Mouse (Mus musculus) MN1 (cell line): Measurements from ENCODE around the gene Lrmda.

Source experiments
- DNase-seq: peaks from one replicate; pipeline ENCODE4 v3.0.0-alpha.2; 2016; ENCODE audit warnings: low spot score

Lrmda gene

DNA sequence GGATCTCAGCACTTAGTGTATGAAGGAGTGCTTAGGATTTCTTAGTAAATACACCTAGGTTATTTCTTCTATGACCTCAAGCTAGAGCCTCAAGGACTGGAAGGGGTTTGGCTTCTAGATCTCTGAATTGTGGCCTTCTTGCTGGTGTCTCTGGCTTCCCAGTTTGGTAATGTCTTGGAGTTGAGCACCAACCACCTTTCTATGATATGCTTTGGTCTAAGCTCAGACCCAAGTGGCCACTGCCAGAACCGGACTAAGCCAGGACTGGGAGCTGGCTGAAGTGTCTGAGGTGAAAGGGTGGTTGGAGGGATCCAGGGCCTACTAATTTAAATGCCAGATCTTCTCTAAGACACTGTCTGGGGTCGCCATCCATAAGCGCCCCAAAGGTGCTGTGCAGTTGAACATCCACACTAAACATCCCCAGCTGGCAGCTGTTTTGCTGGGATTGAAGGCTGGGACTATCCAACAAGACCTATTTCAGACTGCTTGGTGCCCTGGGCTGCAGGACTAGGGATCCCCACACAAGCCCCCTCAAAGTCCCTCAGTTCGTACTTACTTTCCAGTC is 27.1 kb upstream of the Lrmda start:
- DNase-seq, result no peak

DNA sequence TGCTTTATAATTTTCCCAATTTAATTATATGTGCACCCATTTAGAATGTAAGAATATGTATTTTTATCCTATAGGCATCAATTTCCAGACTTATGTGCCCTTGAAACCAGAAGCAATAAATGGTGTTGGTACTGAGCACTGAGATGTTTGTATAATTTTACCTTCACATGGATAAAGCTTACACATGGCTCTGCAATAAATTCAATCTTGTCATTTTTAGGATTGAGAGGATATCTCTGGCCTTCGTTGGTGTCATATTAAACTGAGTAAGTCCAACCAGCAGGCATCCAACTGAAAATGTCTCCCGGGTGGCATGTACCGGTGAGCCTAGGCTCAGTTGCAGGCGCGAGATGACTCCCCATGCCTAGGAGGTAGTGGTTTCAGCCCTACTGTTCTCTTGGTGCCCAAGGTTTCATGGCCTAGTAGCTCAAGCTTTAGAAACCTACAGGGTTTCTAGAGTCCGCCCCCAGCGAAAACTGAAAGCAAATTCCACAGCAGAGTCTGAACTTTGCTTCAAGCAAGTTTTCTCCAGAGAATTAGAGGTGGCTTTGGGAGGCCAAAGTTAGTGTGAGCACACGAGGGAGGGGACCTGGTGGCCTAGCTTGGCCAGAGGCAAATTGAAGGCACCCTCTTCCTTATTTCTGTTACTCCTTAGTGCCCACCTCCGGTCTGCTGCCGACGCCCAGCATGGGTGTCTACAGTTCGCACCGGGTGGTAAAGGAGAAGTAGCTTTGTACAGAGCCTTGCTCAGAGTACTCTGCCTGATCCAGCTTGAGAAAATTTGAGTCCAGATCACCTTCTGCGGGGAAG is 26.1 kb upstream of the Lrmda start:
- no peak for DNase-seq

DNA sequence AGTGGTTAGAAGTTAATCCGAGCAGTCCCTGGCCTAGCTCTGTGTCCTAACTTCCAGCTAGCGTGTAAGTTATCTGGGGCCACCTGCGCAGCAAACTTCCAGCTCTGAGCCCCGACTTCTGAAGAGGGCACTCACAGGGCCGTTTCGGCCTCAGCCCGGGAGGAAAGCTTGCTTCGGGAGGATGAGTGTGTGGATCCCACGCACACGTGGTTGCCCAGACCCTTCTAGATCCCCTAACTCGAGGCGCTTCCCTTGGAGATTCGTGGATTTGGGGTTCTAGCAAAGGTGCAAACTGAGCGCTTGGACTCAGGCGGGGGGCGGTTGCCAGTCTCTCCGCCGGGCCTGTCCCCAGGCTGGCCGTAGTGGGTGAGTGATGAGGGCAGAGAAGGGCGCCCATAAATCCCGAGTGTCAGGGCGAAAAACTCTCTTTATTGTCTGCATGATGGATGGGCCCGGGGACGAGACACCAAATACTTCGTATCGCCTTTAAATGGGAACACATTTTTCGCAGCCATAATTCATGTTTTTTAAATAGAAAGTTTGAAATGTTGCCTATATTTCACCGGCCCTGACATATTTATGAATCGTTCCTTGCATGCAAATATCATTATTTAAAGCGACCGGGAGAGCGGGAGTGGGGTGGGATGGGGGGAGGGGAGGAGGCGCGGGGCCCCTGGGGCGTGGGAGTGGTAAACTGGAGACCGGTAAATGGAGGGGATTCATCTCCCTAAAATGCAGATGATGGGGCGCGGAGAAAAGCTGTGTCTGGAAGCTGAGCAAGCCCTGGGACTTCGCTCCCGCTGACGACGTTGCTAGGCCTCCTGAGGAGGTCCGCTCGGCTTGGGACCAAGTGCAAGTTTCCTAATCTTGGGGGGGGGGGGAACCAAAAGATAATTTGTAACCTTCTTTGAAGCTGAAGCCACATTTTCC is 25.2 kb upstream of the Lrmda start:
- DNase-seq, result no peak

DNA sequence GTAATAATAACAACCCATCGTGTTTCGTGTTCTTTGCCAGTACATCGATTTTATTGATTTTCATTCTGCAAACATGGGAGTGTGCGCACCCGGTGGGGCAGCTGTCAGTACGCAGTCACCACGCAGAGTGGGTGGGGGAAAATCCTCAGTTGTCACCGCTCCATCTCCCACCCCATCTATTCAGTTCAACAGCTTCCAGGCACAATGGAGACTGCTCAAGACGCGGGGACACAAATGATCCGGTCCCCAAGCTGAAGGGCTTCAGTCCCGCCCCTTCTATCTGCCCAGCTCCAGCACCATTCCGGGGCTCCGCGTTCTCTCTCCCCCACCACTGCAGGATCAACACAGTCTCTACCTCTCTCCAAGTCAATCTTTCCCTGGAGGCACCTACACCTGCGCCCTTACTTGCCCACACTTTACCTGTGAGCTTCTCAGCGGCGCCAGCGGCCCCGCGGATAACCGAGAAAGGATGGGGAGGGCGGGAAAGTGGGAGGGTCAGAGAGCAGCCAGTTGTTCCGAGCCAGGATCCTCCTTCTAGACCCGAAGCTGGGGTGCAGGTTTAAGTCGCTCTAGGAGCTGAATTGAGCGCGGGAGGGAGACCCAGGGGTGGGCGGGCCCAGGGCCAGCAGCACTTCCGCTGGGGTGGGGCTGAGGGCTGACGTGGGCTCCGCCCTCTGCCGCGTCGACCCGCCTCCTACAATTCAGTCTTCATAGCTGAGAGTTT is 24.3 kb upstream of the Lrmda start:
- DNase-seq, result no peak

DNA sequence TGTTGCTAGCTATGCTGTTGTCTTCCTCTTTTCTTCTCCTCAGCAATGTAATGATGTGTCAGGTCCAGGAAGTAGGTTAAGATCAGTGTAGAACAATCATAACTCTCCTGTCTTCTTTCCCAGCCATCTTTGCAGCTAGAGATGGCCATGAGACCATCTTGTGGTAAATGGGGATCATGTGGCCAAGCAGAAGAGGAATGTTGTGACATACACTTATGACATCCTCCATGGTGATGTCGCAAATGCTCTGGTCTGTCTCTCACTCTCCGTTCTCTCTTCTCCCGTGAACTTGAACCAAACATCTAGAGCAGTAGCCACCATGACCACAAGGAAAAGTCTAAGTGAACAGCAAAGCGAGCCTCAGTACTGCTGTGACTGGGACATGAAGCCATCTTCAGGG is 19.9 kb upstream of the Lrmda start:
- no peak for DNase-seq

DNA sequence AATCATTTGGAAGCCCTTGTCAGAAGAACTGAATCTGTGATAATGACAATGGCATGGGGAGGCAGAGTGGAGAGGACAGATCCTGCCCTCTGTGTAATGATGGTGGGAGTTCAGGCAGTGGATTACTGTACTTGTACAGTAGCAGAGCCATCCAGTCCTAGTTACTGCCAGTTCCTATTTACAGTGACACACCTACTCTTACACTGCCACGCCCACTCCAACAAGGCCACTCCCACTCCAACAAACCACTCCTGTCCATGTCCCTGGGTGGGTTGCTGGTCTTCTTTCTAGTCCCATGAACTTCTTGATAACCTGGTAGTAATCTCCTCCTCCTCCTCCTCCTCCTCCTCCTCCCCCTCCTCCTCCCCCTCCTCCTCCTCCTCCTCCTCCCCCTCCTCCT is 16.3 kb upstream of the Lrmda start:
- no peak for DNase-seq

DNA sequence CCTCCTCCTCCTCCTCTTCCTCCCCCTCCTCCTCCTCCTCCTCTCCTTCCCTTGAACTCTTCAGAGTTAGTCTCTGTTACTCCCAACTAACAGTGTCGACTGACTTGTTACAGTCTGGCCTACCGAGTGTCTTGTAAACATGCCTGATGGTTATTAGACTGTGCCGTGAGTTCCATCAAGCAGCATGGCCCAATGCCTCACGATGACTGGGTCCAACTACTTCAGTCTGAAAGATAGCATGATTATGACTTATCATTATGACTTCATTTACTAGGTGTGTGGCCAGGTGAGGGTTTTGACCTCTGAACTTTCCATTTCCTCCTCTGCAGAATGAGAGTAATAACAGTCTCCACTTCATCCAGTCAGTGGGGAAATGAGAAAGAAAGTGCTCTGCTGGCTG is 15.9 kb upstream of the Lrmda start:
- no peak for DNase-seq

DNA sequence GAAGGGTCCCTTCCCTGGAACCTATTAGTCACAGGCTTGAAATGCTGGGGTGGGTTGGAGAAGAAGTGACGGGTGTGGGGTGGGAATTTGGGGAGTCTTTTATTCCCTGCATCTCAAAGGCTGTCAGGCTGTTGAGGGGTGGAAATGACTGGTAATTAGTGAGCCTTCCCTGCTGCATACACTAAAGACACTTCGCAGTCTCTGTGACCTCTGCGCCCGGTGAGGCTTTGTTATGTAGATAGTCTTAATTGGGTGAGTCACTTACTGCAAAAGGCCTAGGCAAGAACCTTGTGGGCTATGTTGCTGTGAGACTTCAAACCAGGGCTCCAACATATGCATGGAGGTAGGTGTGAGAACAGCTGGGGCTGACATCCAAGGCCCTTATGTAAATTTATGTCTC is 14.6 kb upstream of the Lrmda start:
- DNase-seq, result no peak

DNA sequence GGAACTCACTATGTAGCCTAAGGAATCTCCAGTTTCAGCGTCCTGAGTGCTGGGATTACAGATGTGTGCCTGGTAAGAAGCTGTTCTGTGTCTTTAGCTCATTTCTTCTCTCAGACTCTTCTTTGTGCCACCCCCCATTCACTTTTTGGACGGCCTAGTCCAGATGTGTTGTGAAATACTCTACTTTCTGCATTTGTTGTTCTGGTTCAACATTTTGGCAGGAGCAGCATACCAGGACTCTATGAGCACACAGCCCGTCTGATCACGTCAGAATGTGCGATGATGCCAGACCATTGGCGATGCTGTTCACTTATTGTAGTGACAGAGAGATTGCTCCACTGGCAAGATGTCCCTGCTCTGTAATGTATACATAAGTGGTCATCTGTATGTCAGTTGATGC is 12.5 kb upstream of the Lrmda start:
- DNase-seq, result no peak

DNA sequence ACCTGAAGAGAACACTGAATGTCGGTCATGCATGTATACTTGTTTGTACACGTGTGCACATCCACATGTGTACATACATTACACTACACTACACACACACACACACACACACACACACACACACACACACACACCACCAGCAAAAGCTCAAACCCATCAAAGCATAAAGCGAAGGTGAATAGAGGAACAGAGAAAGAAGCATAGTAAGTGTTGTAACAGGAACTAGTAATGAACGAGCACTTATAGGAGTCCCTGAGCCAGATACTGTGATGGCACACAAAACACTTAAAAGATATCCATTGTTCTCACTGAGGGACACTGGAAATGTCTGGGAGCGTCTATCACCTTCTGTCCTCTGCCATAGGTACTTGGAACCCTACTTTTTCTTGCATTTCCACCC is 5.2 kb upstream of the Lrmda start:
- no peak for DNase-seq

DNA sequence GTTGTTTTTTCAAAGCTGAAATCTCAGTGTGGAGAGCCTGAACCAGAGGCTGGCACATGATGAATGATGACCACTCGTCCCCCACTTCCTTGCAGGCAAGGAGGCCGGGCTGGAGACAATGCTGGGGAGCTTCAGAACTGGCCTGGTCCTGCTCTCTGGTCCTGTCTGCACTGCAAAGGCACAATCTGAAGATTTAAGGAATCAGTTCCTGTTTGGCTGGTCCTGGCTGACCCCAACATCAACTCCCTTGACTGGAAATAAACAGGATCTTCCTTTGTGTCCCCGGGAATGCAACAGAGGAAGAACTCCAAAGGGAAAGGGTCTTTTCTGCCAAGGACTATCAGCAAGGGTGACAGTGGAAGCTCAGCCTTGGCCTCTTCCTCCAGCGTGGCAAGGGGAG is 4.7 kb upstream of the Lrmda start:
- DNase-seq, result no peak

DNA sequence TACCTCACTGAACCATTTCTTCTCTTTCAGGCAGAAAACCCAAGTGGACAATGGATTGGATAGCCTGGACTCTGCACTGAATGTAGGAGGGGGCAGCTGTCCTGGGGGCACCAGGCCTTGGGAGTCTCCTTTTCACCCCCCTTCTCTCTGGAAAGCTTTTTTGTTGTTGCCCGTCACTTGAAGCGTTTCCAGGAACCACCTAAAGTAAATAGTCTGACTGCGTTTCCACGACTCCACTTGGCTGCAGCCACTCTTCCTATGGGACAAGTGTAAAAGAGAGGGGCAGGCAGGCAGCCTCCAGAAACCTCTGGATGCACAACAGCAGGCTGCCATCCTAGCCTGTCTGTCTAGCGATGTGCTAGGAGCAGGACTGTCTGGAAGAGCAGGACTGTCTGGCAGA is 2.5 kb upstream of the Lrmda start:
- no peak for DNase-seq

DNA sequence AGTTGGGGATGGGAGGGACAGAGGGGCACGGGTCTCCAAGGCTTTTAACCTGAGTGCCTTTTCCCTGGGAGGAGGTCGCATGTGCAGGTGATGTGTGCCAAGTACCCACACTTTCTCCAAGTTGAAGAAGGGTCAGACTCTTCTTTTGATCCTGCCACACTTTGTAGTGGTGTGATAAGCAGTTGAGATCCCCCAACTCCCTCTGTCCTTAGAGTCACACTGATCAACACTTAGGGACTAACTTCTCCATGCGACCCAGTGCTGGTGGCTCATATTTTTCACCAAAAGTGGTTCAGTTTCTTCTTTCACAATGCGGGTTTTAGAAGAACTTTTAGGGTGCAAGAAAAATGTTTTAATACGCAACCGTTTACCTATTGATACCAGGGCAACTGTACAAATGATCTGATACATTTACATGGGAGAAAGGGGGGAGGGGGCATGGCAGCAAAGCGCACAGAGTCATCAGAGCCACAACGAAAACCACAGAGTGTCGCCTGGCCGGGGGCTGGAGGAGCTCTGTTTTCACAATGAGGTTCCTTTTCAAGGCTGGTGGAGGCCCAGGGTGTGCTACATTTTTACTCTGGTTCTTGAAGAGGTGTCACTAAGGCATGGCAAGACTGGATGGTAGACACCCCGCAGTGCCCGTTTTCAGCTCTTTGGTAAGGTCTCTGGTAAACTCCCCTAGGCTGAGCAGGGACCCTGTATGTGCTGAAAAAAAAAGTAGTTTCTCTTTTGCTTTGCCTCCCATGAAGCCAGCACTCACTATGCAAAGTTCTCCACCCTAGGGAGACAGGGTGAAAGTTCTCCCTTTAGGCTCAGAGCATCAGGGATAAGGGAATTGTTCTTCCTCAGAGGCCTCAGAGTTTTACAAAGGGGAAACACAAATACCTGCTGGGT is 685 bp downstream of the Lrmda start:
- no peak for DNase-seq

DNA sequence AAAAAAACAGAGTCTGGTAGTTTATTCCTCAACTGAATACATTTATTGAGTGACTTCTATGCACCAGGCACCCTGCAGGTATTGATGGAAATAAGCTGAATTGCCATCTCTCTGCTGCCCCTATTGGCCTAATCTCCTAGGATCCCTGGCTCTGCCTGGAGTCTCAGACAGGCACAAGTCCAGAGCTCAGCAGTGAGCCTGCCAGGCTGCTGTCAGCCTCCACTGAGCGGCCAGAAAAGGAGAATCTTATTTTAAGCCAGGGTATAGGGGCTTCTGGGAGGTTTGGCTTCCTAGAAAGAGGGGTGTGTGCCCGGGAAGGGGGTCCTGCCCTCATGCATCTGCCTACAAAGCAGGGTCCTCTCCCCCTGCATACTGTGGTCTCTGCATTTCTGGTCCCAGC is 1.4 kb downstream of the Lrmda start:
- peak; percentile 44 for DNase-seq

DNA sequence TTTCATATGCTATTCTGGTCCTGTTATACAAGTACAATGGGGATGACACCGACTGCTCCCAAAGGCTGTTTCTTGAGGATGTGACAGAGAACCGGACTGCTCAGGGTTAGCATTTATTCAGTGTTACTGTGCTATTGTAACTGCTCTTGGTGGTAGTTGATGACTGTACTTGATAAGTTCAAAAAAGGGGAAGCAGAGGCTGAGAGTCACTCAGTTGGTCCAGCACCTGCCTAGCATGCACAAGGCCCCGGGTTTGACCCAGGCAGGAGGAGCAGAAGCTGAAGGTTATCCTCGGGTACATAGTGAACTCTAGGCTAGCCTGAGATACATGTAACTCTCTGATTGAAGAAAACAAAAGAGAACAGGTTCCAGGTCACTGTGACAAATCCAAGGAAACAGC is 4.0 kb downstream of the Lrmda start:
- DNase-seq, result no peak

DNA sequence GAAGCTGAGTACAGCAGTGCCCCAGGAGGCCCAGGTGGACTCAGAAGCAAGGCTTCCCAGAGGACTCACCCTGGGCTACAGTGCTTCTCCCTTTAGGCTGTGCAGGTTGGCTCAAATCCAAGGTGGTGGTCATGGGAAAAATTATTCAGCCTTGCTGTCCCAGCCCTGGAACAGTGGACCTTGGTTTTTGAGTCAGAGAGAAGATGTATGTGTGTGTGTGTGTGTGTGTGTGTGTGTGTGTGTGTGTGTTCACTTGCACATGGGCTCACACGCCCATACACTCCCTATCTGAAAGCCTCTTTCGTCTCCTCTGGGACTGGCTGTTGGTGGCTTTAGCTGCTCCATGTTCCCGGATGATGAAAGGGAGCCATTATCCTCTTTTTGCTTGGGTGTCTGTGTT is 16.4 kb downstream of the Lrmda start:
- peak; percentile 58 for DNase-seq

DNA sequence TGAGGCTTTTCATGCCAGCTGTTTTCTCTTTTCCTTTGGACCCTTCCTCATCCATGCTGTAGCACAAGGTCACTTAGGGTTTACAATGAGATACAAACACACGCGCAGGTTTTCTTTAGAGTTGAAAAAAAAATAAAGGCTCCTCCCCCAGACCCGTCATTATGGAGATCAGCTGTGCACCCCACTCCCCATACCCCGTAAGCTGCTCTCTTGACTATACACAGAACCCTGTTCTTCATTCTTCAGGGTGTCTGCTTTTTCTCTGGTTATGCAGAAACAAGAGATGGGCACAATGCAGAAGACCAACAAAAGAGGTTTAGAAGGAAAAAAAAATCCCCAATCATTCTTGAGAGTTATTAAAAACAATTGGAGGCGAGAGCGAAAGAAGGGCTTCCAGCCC is 16.8 kb downstream of the Lrmda start:
- no peak for DNase-seq

DNA sequence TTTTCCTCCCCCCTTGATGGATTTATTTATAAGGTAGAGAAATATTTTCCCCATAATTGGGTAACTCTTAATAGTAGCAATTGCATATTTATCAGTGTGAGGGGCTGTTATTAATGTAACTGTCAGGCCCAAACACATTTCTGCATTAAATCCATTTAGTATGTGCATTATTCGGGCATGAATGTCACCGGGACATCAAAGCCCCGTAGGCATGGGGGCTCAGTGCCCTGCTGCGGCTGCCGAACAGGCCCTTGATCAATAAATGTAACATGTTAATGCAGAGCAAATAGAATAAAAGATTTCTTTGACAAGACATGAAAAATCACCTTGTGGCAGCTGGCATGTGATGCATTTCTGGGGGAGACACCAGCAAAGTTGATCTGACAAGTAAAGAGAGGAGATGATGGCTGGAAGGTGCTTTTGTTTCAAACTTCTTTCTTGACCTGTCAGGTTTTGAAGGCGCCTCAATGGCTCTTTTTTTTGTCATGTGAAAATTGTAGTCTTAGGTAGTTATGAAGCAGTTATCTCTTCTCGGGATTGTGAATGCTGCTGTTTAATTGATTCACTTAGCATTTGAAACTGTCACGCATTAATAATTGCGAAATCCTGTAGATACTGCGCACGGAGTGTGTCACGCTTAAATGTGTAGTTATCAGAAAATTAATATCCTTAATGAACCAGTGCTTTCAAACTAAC is 17.4 kb downstream of the Lrmda start:
- DNase-seq, result no peak

DNA sequence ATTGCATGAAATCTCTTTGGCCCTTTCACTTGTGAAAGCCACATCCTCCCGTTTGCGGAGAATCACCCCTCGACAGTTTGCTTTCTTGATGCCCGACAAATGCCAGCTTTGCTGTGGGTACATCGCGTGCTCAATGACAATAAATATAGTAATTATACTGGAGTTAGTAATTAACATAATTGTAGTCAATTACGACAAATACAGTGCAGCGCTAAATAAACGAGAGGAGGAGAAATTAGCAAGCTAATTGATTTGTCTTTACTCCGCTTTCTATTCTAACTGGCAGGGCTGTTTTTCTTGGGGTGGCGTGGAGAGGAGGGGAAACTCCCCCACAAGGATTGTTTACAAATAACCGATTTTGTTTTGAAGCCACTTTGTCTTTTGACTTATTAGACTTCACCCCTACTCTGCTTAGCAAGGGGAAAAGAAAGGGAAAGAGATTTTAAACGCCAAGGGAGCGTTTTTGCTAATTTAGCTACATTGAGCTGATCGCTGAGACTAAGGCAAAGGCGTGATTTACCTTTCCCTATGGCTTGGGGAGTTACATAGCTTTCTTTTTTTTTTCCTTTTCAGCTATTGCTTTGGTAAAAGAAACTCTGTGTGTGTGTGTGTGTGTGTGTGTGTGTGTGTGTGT is 18.1 kb downstream of the Lrmda start:
- DNase-seq, result no peak

DNA sequence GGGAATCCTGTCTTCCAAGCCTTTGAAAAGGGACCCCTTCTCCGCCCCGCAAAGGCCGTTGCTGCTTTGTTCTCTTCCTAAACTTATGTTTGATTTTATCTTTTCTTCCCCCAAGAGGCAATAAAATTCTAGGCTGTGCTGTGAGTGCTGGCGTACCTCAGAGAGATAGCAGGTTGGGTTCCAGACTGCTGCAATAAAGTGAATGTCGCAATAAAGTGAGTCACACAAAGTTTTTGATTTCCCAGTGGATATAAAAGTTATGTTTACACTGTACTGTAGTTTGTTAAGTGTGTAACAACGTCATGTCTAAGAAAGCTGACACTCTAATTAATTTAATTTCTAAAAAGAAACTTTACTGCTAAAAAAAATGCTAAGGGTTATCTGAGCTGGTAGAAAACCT is 22.6 kb downstream of the Lrmda start:
- no peak for DNase-seq
